Mouse (Mus musculus) layer of hippocampus, adult 9-11 months (tissue): ENCODE data around the gene Slc22a23.
A peak's percentile ranks its signal among the peaks of the same experiment; 100 is the strongest.
"Not testable (repeated sequence)": the region's sequence is repeated elsewhere in the genome, so short reads cannot be mapped to it uniquely, and the experiment has no call there.

Experiments
- DNase-seq: peaks from one replicate; pipeline ENCODE4 v3.0.0; 2022

Gene Slc22a23

GRCm38 (mm10) chr13:34345128-34346085 lies at the start of gene Slc22a23:
TSS of gene Slc22a23 (minus strand) at chr13:34345182.
- DNase-seq = peak; percentile 56

DNA sequence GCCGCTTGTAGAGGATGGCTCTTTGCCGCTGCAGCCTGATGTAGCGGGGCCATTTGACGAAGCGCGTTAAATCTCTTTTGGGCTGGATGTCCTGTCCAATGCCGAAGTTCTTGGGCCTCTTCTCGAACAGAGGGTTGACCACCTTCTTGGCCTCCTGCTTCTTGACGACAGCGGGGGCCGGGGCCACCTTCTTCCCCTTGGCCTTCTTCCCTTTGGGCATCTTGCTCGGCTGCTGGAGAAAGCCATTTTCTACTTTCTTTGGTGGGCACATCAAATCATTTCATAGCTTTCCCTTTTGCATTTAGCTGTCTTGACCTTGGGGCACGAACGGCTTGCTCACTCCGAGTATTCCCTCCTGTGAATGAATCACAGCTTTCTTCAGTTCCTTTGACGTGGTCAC lies 49.3 kb upstream of the Slc22a23 start:
- not testable (repeated sequence) for DNase-seq

GRCm38 (mm10) chr13:34392376-34392775 lies 47.4 kb upstream of the Slc22a23 start:
- DNase-seq = no peak

DNA sequence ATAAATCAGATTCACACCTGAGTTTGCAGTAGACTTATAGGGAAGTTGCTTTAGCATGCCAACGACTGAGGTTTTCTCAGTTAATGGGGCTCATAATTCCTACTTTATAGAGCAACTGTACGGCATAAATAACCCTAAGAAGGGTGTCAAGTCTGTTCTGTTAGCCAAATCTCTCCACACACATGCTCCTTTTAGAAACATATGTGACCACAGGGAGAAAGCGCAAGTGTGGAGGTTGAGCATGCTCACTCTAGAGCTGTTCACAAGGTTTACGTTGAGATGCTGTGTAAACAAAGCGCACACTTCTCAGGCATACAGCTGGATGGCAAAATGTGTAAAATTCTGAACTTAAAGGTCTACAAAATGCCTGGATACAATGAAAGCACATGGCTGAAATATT lies 43.2 kb upstream of the Slc22a23 start:
- no peak for DNase-seq

DNA sequence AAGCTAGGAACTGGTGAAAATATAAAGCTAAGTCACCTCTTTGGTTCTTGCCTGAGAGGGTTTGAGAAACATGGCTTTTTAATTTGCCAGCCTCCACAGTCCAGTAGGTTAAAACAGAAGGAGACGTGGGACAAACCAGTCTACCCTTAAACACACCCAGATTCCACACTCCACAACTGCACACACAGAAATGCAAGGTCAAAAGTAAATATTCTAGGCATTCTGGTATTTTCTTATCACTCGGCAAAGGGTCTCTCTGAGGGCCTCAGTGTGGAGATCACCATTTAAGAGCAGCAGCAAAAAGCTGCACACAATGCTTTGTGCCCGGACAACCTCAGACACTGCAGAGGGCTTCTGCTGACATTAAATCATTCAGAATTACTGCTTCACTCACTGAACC lies 38.4 kb upstream of the Slc22a23 start:
- no peak for DNase-seq

GRCm38 (mm10) chr13:34378926-34379325 lies 33.9 kb upstream of the Slc22a23 start:
- no peak for DNase-seq

- no peak for DNase-seq
These were observed 30.2 kb upstream of the Slc22a23 start for GRCm38 (mm10) chr13:34375145-34375544.

DNA sequence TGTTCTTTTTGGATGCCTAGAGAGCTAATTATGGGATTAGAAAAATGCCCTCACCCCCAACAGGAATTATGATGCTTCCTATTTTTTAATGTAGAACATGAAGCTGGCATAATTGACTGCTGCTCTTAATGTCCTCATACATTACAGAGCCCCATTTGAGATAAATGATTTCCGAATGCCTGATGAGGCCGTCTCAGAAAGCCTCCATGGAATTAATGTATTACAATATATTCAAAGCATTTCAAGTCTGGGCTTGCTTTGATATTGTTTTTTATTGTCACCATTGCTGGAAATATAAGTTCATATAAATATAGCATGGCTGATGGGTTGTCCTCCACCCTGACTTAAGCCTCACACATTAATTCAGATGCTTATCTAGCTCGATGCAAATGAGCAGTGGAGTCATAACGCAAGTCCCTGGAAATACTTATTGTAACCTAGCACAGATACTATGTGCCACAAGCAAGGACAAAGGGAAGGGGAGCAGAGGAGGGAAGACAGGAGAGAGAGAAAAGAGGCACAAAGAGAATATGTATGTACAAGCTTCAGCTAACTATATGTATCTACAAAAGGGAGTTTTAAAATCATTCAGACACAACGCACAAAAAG lies 28.0 kb upstream of the Slc22a23 start:
- no peak for DNase-seq

DNA sequence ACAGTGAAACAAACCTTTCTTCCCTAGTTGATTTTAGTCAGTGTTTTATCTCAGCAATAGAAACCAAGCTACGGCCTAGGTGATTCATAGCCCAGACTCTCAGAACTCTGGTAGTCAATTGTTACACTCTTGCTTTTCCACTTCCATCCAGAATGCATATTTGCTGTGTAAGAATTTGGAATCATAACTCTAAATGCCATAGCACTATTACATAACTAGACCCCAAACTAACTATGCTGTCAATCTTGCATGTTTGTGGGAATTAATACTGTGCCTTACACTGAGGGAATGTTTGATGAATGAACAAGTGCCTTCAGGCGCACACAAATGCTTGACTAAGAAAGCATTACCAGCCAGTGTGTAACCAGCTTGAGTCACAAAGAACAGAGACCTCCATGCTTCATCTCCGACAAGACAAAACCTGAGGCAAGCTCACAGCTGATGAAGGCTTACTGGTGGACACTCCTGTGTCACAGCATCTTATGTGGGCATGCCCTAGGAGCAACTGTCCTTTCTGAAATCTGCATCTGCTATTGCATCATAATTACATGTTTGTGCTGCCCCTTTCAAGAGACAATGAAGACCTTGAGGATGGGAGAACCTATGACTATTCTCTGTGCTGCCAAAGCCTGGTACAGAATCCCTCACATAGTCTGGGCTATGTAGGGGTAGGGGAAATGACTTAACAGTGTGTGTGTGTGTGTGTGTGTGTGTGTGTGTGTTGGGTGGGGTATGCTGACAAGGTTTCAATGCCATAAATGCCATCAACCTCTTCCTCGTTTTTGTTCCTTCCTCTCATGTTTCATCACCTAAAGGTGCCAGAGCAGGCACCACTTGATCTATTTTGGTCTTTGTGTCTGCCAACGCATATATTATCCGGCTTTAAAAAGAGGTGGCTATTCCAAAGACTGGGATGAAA lies 27.2 kb upstream of the Slc22a23 start:
- DNase-seq = no peak

GRCm38 (mm10) chr13:34370281-34370825 lies 25.4 kb upstream of the Slc22a23 start:
- DNase-seq = no peak

- DNase-seq = no peak
These were observed 20.2 kb upstream of the Slc22a23 start for GRCm38 (mm10) chr13:34365226-34365625.

GRCm38 (mm10) chr13:34355656-34356055 lies 10.7 kb upstream of the Slc22a23 start:
- DNase-seq = no peak

DNA sequence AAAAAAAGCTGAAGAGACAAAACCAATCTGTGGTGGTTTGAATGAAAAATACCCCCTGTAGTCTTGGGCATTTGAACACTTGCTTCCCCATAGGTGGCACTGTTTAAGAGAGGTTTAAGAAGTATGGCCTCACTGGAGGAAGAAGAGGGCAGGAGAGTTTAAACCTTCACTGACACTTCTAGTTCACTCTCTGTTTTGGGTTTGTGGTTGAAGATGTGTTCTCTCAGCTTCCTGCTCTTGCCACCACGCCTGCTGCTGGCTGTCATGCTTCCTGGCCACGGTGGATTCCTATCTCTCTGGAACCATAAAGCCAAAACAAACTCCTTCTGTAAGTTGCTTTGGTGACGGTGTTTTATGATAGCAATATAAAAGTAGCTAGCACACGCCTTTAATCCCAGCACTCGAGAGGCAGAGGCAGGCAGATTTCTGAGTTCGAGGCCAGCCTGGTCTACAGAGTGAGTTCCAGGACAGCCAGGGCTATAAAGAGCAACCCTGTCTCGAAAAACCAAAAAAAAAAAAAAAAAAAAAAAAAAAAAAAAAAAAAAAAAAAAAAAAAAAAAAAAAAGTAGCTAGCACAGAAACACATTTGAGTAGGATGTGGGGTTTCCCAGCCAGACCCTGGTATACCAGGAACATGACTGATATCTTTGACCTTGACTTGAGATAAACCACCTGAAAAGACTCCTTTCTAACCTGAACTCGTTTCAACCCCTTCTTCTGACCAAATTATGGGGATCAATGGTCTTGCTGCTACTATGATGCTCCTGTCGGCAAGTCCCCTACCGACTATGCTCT lies 10.0 kb upstream of the Slc22a23 start:
- DNase-seq = no peak

- DNase-seq = no peak
These were observed 8.3 kb upstream of the Slc22a23 start for GRCm38 (mm10) chr13:34353241-34353640.

- DNase-seq = no peak
These were observed 6.5 kb upstream of the Slc22a23 start for GRCm38 (mm10) chr13:34351437-34351836.

- DNase-seq = no peak
These were observed 3.2 kb upstream of the Slc22a23 start for GRCm38 (mm10) chr13:34347960-34348889.

GRCm38 (mm10) chr13:34346748-34347147 lies 1.8 kb upstream of the Slc22a23 start:
- DNase-seq = no peak

- DNase-seq = no peak
These were observed 1.3 kb upstream of the Slc22a23 start for GRCm38 (mm10) chr13:34346238-34346637.

DNA sequence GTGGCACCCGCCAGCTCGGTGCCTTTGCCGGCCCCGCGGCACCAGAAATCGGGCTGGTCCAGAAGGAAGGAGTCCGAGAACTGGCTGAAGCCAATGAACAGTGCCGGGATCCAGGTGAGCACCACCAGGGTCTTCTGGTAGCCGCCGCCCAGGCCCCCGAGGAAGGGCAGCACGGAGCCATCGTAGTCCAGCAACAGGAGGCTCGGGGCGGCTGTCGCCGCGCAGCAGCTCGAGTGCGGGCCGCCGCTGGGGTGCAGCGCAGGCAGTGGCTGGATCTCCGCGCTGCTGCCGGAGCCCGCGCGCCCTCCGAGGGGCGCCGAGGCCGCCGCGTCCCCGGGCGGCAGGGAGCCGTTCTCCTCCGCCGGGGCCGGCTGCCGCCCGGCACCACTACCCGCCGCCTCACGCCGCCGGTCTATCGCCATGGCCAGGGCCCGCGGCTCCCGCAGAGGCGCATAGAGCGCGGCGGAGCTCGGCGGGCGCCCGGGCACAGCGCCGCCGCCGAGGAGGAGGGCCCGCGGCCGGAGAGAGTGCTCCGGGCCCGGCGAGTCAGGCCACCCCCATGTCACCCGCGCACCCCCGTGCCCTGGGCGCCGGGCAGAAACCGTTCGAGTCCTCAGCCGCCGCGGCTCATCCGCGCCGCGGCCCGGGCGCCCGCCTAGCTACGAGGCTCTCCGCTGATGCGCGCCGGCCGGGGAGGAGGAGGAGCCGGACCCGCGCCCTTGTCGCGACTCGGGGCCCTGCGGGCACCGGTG lies 430 bp downstream of the Slc22a23 start:
- DNase-seq = no peak
